Mouse (Mus musculus) right cerebral cortex, adult 18-20 months (tissue): Measurements from ENCODE around the gene 2310057J18Rik.
"Not testable (repeated sequence)": the region's sequence is repeated elsewhere in the genome, so short reads cannot be mapped to it uniquely, and the experiment has no call there.

Experiments
- DNase-seq: peaks from one replicate; pipeline ENCODE4 v3.0.0; 2022; ENCODE audit warnings: mixed read lengths

2310057J18Rik gene

DNA sequence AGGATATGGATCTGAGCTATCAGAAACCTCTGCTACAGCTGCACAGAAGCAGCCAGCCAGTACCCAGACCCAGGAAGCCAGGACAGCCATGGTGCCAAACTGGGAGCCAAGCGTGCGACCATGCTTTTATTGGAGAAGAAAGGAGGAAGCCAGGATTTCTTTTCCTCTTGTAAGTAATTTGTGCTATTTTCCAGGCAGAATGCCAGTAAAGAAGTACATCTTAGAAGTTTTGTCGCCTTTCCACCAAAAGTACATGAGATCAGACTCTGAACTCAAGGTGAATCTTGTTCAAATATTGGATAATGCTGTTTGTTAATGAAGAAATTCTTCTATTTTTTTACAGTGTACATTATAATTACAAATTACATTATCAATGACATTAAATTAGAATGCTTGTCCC lies at the start of gene 2310057J18Rik:
2310057J18Rik (minus strand) TSS at position 101 of the 400 bp plus-strand sequence.
- DNase-seq = no peak

DNA sequence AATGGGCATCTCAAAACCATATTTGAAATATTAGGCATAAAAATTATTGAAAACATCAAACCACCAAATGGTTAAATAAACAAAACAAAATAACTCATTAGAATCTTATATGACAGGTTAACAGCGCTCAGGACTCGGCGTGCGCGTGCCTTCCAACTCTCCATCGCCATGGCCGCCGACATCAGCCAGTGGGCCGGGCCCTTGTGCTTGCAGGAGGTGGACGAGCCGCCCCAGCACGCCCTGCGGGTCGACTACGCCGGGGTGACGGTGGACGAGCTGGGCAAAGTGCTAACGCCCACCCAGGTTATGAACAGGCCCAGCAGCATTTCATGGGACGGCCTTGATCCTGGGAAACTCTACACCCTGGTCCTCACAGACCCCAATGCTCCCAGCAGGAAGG lies 43.9 kb upstream of the 2310057J18Rik start:
- not testable (repeated sequence) for DNase-seq

DNA sequence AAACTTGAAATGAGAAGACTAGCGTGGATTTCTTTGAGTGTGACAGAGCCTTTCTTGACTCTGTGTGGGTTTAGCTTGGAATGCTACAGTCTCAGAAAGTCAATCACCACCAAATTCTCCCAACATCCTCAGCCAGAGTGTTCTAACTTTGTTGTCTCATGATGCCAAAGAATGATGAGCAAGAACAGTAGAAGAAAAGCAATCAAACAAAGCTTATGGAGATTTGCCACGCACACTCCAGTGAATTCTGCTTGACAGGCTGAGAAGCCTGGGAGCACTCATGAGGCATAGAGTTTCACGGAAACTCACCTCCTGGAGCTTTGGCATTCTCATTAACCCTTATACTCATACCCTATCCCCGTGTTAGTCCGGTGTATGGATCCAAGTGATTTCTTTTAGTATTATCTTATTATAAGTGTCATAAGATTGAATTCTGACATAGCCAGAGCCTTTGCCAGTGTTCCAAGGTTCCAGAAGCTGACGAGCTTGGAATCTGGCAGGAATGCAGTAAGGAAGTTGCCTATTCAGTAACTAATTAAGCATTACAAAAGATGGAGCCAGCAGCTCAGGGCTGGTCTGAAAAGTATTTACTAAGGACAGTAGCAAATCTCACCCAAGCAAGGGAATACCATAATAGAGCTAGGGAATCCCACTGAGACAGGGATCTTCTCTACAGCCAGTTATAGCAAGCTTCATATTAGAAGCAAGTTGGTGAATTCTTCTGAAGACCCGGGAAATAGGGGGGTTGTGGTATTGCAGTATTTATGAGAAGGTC lies 33.6 kb upstream of the 2310057J18Rik start:
- no peak for DNase-seq

DNA sequence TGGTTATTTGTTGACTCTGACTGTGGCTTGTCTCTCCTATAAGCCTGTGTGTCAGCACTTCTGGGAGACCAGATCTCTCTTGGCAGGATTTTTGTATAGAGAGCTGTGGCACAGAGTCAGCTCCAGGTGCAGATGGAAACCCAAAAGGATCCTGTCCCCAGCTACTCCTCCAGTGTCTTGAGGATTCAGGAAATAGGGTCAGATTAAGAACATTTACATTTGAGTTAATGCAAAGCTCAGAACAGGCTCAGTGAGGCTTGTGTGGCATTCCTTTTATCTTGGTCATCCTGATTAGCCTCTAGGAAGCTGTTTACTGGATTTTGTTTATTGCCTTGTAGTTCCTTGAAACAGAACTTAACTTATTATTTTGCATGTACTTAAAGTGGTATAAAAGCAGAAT lies 11.7 kb upstream of the 2310057J18Rik start:
- no peak for DNase-seq

DNA sequence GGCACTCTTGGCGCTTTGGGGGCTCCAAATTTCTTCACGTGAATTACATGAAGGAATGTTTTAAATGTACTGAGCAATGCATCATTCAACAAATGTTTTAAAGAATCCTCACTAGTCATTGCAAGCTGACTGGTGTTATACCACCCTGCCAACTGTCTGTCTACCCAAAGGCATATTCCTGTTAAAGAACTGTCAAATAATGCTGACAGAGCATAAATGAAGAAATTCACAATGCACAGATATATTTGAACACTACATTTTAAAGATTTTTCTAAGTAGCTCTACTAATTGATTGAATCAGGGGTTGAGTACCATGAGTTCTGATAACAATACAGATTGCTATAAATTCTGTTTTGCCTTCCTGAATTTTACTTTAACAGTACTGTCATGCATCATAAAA lies 2.9 kb upstream of the 2310057J18Rik start:
- DNase-seq = no peak

DNA sequence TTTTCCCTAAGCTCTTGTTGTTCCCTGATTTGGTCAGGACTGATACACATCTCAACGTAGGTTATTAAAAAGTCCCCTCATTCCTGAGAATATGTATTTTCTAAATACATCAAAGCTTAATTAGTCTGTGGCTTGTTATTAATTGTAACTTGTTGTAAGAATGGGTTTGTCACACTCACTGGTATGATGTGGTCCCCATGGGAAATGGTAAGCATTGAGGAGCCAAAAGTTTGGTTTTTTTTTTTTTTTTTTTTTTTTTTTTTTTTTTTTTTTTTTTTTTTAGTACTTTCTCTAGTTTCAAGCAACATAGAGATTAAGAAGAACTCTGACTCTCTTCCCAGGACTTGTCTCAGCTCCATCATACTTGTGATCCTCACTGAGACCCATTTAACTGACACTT lies 17.9 kb downstream of the 2310057J18Rik start:
- no peak for DNase-seq

DNA sequence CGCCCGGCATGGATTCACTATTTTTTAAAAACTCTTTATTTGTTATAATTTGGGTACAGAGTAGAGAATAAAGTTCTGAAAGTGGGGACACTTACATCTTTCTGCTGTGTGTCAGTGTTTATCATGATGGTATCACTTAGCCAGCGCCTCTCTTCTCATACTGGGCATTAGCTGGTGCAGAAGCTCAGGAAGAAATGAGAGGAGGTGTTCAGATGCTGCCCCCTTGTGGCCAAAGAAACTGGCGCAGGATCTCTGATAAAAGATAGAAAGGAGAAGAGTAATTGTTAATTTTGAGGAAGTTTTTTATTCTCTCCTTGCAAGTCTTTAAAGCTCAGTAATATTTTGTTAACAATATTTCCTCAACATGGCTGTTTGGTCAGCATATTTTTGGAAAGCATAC lies 31.0 kb downstream of the 2310057J18Rik start:
- peak; percentile 64 for DNase-seq

DNA sequence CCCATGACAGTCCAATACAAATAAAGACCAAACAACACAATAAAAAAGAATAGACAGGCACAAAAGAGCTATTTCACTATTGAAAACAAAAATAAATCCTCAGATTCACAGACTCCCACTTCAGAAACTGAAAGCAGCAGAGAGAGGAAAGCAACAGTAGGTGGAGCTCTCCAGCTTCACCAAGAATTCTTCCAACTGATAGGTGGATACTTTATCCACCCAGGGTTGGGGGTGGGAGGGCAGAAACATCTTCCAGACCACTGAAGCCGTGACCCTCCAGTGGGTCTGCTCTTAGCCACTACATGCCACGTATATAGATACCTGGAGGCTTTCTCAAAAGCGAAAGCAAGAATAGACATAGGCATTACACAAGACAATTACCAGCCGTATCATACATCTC lies 31.6 kb downstream of the 2310057J18Rik start:
- no peak for DNase-seq
